Mouse (Mus musculus): ENCODE measurements around the gene Ptgfrn. TPM values are rescaled to one million over a fixed set of nuclear protein-coding genes. Genes with fewer than 3 reads are reported as not detected.

The Ptgfrn gene
- polyA plus RNA-seq, 1 experiment from 2014 or later, result 3.4 TPM

GRCm38 (mm10) chr3:101099701-101100357, 10.2 kb downstream of the Ptgfrn start:
- no peak overlapping the region for H3K4me3 ChIP-seq
- no peaks in the 10 kb centered on the region for H3K36me3 ChIP-seq
- ATAC-seq (replicated peaks), result no peak
- H3K4me2 ChIP-seq (replicated peaks), result no peak overlapping the region
- 0 out of 2 replicates have a peak overlapping the region, but pooled peaks have one; percentile 4 for H3K27ac ChIP-seq (replicated peaks)
- peaks cover 63% of the 10 kb centered on the region for H3K4me1 ChIP-seq
- H3K27me3 ChIP-seq, result no peaks in the 10 kb centered on the region
- H3K9ac ChIP-seq (replicated peaks), result no peak overlapping the region
- WGBS, result 76% methylated on average over 9 of the region's 9 CpGs
- no peaks in the 10 kb centered on the region for H3K9me3 ChIP-seq

DNA sequence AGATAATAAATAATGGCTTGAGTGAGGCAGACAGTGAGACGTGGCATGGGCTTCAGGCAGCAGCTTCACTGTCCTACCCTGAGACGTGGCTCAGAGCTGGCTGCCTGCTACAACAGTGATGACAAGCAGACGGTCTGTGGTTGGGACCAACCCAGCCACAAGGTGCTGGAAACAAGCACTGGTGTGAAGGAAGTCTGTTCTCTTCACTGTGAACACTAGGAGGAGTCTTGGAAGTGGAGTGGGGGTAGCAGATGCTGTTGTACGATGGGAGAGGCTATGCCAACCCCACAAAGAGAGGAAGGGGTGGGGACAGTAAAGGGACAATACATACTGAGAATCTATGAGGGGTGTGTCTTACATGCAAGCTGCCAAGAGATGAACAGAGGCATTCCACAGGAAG, 12.0 kb downstream of the Ptgfrn start:
- Histone ChIP-seq H3K4me3 (no peak overlapping the region), H3K9me3 (no peaks in the 10 kb centered on the region), H3K27ac (replicated peaks) (peak overlapping the region; percentile 19; the same call in 1 of the 2 replicates), H3K27me3 (no peaks in the 10 kb centered on the region), H3K36me3 (no peaks in the 10 kb centered on the region), H3K4me2 (replicated peaks) (no peak overlapping the region), H3K9ac (replicated peaks) (no peak overlapping the region), H3K4me1 (peaks cover 50% of the 10 kb centered on the region)
- WGBS, result 47% methylated on average over 4 of the region's 4 CpGs
- peak; percentile 53 for ATAC-seq (replicated peaks)

GRCm38 (mm10) chr3:101097146-101097800, 12.8 kb downstream of the Ptgfrn start:
- Histone ChIP-seq H3K27ac (replicated peaks) (0 out of 2 replicates have a peak overlapping the region, but pooled peaks have one; percentile 19), H3K9ac (replicated peaks) (no peak overlapping the region), H3K4me3 (no peak overlapping the region), H3K27me3 (no peaks in the 10 kb centered on the region), H3K4me1 (peaks cover 49% of the 10 kb centered on the region), H3K36me3 (no peaks in the 10 kb centered on the region), H3K4me2 (replicated peaks) (no peak overlapping the region), H3K9me3 (no peaks in the 10 kb centered on the region)
- WGBS, result 42% methylated on average over 9 of the region's 9 CpGs
- peak; percentile 79 for ATAC-seq (replicated peaks)

DNA sequence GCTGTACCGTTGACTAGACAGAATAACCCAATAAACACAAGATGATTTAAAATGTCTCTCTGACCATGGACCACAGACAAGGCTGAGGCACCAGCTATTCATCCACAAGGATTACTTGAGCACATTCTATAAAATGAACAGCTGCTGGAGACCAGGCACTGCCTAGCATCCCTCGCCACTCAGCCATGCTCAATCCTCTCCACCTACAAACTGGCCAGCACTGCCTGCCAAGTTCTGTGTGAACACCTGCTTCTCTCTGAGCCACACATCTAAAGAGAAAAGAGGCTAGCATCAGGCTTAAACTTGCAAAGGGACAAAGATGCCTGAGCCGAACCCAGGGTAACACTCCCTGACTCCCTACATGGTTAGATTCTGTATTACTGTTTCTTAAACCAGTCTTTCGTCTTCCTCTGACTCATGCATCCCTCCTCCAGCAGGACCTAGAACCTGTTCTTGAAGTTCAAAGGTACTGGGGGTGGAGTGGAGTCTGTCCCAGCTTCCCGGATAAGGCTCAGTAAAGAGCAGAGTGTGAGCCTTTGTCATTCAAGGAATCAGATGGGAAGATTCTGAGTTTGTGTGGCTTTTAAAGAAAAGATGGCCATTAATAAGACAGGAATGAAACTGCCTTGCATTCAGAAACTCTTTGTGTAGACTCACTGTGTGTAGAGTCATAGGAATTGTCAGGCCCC, 14.2 kb downstream of the Ptgfrn start:
- no peak for ATAC-seq (replicated peaks)
- H3K9me3 ChIP-seq, result no peaks in the 10 kb centered on the region
- H3K36me3 ChIP-seq, result no peaks in the 10 kb centered on the region
- H3K27ac ChIP-seq (replicated peaks), result no peak overlapping the region
- no peaks in the 10 kb centered on the region for H3K27me3 ChIP-seq
- peaks cover 41% of the 10 kb centered on the region for H3K4me1 ChIP-seq
- no peak overlapping the region for H3K4me2 ChIP-seq (replicated peaks)
- no peak overlapping the region for H3K4me3 ChIP-seq
- no peak overlapping the region for H3K9ac ChIP-seq (replicated peaks)
- WGBS, result 61% methylated on average over 5 of the region's 5 CpGs

GRCm38 (mm10) chr3:101092202-101092601, 17.9 kb downstream of the Ptgfrn start:
- ATAC-seq (replicated peaks), result no peak
- Histone ChIP-seq H3K4me2 (replicated peaks) (no peak overlapping the region), H3K36me3 (no peaks in the 10 kb centered on the region), H3K27ac (replicated peaks) (no peak overlapping the region), H3K9ac (replicated peaks) (no peak overlapping the region), H3K4me3 (no peak overlapping the region), H3K9me3 (no peaks in the 10 kb centered on the region), H3K4me1 (peaks cover 26% of the 10 kb centered on the region), H3K27me3 (no peaks in the 10 kb centered on the region)
- 82% methylated on average over 13 of the region's 13 CpGs for WGBS

- peak; percentile 44 for ATAC-seq (replicated peaks)
- no peak overlapping the region for H3K4me3 ChIP-seq
- H3K4me1 ChIP-seq, result peaks cover 19% of the 10 kb centered on the region
- H3K9me3 ChIP-seq, result no peaks in the 10 kb centered on the region
- H3K9ac ChIP-seq (replicated peaks), result no peak overlapping the region
- 73% methylated on average over 7 of the region's 7 CpGs for WGBS
- H3K4me2 ChIP-seq (replicated peaks), result no peak overlapping the region
- H3K36me3 ChIP-seq, result no peaks in the 10 kb centered on the region
- no peak overlapping the region for H3K27ac ChIP-seq (replicated peaks)
- no peaks in the 10 kb centered on the region for H3K27me3 ChIP-seq
Observed at GRCm38 (mm10) chr3:101086584-101087445, 23.3 kb downstream of the Ptgfrn start.

DNA sequence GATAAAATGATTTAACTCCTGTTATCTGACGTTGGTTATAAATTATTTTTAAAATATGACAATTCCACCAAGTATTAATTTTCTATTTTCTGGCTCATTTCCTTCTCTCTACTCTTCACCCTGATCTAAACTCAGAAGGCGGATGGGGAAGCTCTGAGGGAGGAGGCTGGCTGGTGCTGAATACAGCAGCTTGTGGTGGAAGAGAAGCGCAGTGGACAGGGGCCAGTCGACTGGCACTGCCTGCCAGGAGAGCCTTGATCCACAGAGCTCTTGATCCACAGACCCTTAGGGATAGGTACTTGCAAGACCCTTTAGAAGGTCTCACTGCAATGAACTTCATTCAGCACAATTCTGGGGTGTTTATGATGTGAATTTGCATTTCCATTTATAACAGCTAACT, 29.2 kb downstream of the Ptgfrn start:
- Histone ChIP-seq H3K9ac (replicated peaks) (no peak overlapping the region), H3K27ac (replicated peaks) (no peak overlapping the region), H3K4me3 (no peak overlapping the region), H3K27me3 (no peaks in the 10 kb centered on the region), H3K4me2 (replicated peaks) (no peak overlapping the region), H3K36me3 (0 out of 2 replicates have a peak, but pooled peaks cover 4% of the 10 kb centered on the region), H3K9me3 (no peaks in the 10 kb centered on the region), H3K4me1 (peaks cover 2% of the 10 kb centered on the region; the same call in 1 of the 2 replicates)
- 88% methylated on average over 4 of the region's 4 CpGs for WGBS
- ATAC-seq (replicated peaks), result no peak

GRCm38 (mm10) chr3:101078344-101078743, 31.7 kb downstream of the Ptgfrn start:
- 97% methylated on average over 1 of the region's 1 CpGs for WGBS
- H3K4me2 ChIP-seq (replicated peaks), result no peak overlapping the region
- ATAC-seq (replicated peaks), result no peak

GRCm38 (mm10) chr3:101077710-101078100, 32.4 kb downstream of the Ptgfrn start:
- Histone ChIP-seq H3K4me3 (no peak overlapping the region), H3K27ac (replicated peaks) (no peak overlapping the region), H3K4me2 (replicated peaks) (no peak overlapping the region), H3K9ac (replicated peaks) (no peak overlapping the region), H3K4me1 (peaks cover 14% of the 10 kb centered on the region), H3K9me3 (no peaks in the 10 kb centered on the region), H3K36me3 (0 out of 2 replicates have a peak, but pooled peaks cover 4% of the 10 kb centered on the region), H3K27me3 (no peaks in the 10 kb centered on the region)
- no peak for ATAC-seq (replicated peaks)
- 85% methylated on average over 6 of the region's 6 CpGs for WGBS

More at GRCm38 (mm10) chr3:101078344-101078743, 31.7 kb downstream of the Ptgfrn start:
- Histone ChIP-seq H3K36me3 (0 out of 2 replicates have a peak, but pooled peaks cover 4% of the 10 kb centered on the region), H3K4me1 (peaks cover 7% of the 10 kb centered on the region), H3K27ac (replicated peaks) (no peak overlapping the region), H3K27me3 (no peaks in the 10 kb centered on the region), H3K9ac (replicated peaks) (no peak overlapping the region), H3K4me3 (no peak overlapping the region), H3K9me3 (no peaks in the 10 kb centered on the region)

- 94% methylated on average over 25 of the region's 25 CpGs for WGBS
Observed at GRCm38 (mm10) chr3:101076966-101077709, 32.9 kb downstream of the Ptgfrn start.

DNA sequence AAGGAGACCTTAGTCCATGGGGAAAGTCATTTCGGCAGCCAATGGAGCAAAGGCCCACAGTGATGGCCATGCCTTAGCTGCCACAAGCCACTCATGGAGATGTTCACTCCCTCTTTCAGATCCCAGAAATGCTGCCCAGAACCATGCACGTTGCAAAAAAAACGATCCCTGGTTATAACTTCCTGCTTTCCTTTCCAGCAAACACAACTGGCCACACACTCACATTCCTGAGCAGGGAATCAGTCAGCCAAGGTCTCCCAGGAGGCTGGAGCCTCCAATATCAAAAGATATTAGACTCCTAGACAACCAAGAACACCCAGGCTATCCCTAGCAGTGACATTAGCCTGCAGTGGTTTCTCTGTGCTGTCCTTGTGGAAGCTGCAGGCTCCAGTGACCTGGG, 34.2 kb downstream of the Ptgfrn start:
- H3K9me3 ChIP-seq, result no peaks in the 10 kb centered on the region
- no peak overlapping the region for H3K9ac ChIP-seq (replicated peaks)
- no peak for ATAC-seq (replicated peaks)
- H3K36me3 ChIP-seq, result 0 out of 2 replicates have a peak, but pooled peaks cover 4% of the 10 kb centered on the region
- 91% methylated on average over 3 of the region's 3 CpGs for WGBS
- H3K4me3 ChIP-seq, result no peak overlapping the region
- peaks cover 32% of the 10 kb centered on the region for H3K4me1 ChIP-seq
- H3K27me3 ChIP-seq, result no peaks in the 10 kb centered on the region
- no peak overlapping the region for H3K27ac ChIP-seq (replicated peaks)
- no peak overlapping the region for H3K4me2 ChIP-seq (replicated peaks)

More at GRCm38 (mm10) chr3:101076966-101077709, 32.9 kb downstream of the Ptgfrn start:
- ATAC-seq (replicated peaks), result no peak
- Histone ChIP-seq H3K4me1 (peaks cover 19% of the 10 kb centered on the region), H3K27ac (replicated peaks) (no peak overlapping the region), H3K27me3 (no peaks in the 10 kb centered on the region), H3K36me3 (0 out of 2 replicates have a peak, but pooled peaks cover 4% of the 10 kb centered on the region), H3K9me3 (no peaks in the 10 kb centered on the region), H3K9ac (replicated peaks) (no peak overlapping the region), H3K4me2 (replicated peaks) (no peak overlapping the region), H3K4me3 (no peak overlapping the region)
